Mouse (Mus musculus): Measurements from ENCODE around the gene Scaf4. TPM values are rescaled to one million over a fixed set of nuclear protein-coding genes. Genes with fewer than 3 reads are reported as not detected.

The Scaf4 gene
- polyA plus RNA-seq, 1 experiment = 67.0 TPM

DNA sequence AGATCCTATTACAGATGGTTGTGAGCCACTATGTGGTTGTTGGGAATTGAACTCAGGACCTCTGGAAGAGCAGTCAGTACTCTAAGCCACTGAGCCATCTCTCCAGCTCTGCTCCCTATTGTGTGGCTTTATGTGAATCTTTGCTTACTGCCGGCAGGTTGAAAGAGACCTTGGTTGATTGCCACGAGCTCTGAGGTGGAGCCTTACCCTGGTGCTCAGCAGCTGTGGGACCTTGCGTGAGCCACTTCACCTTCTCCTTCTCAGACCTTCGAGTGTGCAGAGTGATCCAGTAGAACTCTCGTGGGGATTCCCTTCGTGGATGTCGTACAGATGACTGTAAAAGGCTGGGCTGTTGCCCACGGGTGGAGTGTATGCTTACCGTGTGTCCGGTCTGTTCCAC is 17.4 kb upstream of the Scaf4 start:
- TF ChIP-seq CTCF (IDR thresholded peaks at IDR 0.05; ENCODE audit: control insufficient read depth, insufficient read depth, insufficient replicate concordance, low read depth, low read length) = no peak
- TF ChIP-seq POLR2A (IDR thresholded peaks at IDR 0.05; ENCODE audit: control insufficient read depth, low read depth, low read length) = no peak

GRCm38 (mm10) chr16:90300896-90301295 is 16.6 kb upstream of the Scaf4 start:
- no peak for TF ChIP-seq POLR2A (IDR thresholded peaks at IDR 0.05; ENCODE audit: control insufficient read depth, low read depth, low read length)
- no peak for TF ChIP-seq CTCF (IDR thresholded peaks at IDR 0.05; ENCODE audit: control insufficient read depth, insufficient read depth, insufficient replicate concordance, low read depth, low read length)
- Histone ChIP-seq H3K4me1 (ENCODE audit: control insufficient read depth, insufficient read depth, low read length) (peaks cover 8% of the 10 kb centered on the region; the same call in 1 of the 2 replicates), H3K27me3 (ENCODE audit: control insufficient read depth, insufficient read depth, low read length) (no peaks in the 10 kb centered on the region)

More for the DNA sequence above, 17.4 kb upstream of the Scaf4 start:
- H3K27ac ChIP-seq (ENCODE audit: control insufficient read depth, insufficient read depth, low read depth, low read length) = no peak overlapping the region
- H3K36me3 ChIP-seq (ENCODE audit: control insufficient read depth, insufficient read depth, low read length) = no peaks in the 10 kb centered on the region
- H3K4me1 ChIP-seq (ENCODE audit: control insufficient read depth, insufficient read depth, low read length) = peaks cover 8% of the 10 kb centered on the region; the same call in 1 of the 2 replicates
- H3K4me3 ChIP-seq (ENCODE audit: control insufficient read depth, low read depth, low read length) = no peak overlapping the region
- H3K27me3 ChIP-seq (ENCODE audit: control insufficient read depth, insufficient read depth, low read length) = no peaks in the 10 kb centered on the region

GRCm38 (mm10) chr16:90299591-90299990 is 15.3 kb upstream of the Scaf4 start:
- Histone ChIP-seq H3K4me1 (ENCODE audit: control insufficient read depth, insufficient read depth, low read length) (peaks cover 6% of the 10 kb centered on the region; the same call in 1 of the 2 replicates), H3K27ac (ENCODE audit: control insufficient read depth, insufficient read depth, low read depth, low read length) (no peak overlapping the region), H3K36me3 (ENCODE audit: control insufficient read depth, insufficient read depth, low read length) (no peaks in the 10 kb centered on the region), H3K4me3 (ENCODE audit: control insufficient read depth, low read depth, low read length) (no peak overlapping the region), H3K27me3 (ENCODE audit: control insufficient read depth, insufficient read depth, low read length) (no peaks in the 10 kb centered on the region)
- no peak for TF ChIP-seq POLR2A (IDR thresholded peaks at IDR 0.05; ENCODE audit: control insufficient read depth, low read depth, low read length)
- TF ChIP-seq CTCF (IDR thresholded peaks at IDR 0.05; ENCODE audit: control insufficient read depth, insufficient read depth, insufficient replicate concordance, low read depth, low read length) = no peak

More at GRCm38 (mm10) chr16:90300896-90301295, 16.6 kb upstream of the Scaf4 start:
- H3K4me3 ChIP-seq (ENCODE audit: control insufficient read depth, low read depth, low read length) = no peak overlapping the region
- H3K27ac ChIP-seq (ENCODE audit: control insufficient read depth, insufficient read depth, low read depth, low read length) = no peak overlapping the region
- H3K36me3 ChIP-seq (ENCODE audit: control insufficient read depth, insufficient read depth, low read length) = no peaks in the 10 kb centered on the region

DNA sequence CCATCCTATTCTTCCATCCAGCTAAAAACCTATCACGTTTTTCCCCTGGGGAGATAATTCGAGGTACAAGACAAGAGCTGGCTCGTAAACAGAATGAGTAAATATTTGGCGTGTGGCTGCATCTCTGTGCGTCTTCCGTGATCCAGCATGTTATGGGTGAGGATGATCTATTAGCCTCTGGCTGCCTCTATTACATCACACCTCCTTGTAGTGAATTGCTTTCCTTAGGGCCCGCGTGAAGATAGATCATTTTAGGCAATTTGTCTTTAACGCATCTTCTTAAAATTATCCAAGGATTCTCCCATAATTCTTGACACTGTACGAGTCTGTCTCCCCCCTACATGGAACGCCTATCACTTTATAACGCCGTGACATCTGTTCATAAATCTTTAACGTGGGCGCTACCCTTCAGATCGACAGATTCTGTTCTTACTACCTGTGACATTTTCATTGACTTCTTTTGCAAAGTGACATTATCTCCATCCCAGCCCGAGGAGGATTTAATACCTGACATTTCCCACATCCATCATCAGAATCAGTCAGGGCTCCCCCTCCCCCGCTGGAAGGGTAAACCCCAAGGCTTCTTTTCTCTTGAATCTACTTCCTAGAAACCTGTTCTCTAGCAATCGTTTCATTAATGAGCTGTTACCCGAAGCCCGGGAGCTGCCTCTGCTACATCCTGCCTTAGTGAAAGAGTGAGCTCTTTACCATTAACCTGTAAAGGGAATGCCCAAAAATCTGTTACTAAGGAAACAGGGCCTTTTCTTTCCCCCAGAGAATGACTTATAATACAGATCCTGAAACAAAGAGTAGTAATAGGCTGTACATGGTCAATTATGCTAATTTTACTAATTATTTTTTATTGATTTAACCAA is 14.4 kb upstream of the Scaf4 start:
- Histone ChIP-seq H3K4me3 (ENCODE audit: control insufficient read depth, low read depth, low read length) (no peak overlapping the region), H3K4me1 (ENCODE audit: control insufficient read depth, insufficient read depth, low read length) (peaks cover 6% of the 10 kb centered on the region; the same call in 1 of the 2 replicates), H3K36me3 (ENCODE audit: control insufficient read depth, insufficient read depth, low read length) (no peaks in the 10 kb centered on the region), H3K27ac (ENCODE audit: control insufficient read depth, insufficient read depth, low read depth, low read length) (no peak overlapping the region), H3K27me3 (ENCODE audit: control insufficient read depth, insufficient read depth, low read length) (no peaks in the 10 kb centered on the region)
- TF ChIP-seq CTCF (IDR thresholded peaks at IDR 0.05; ENCODE audit: control insufficient read depth, insufficient read depth, insufficient replicate concordance, low read depth, low read length) (no peak), POLR2A (IDR thresholded peaks at IDR 0.05; ENCODE audit: control insufficient read depth, low read depth, low read length) (no peak)

- H3K36me3 ChIP-seq (ENCODE audit: control insufficient read depth, insufficient read depth, low read length) = no peaks in the 10 kb centered on the region
- H3K4me3 ChIP-seq (ENCODE audit: control insufficient read depth, low read depth, low read length) = no peak overlapping the region; the same call in 1 of the 2 replicates
- H3K4me1 ChIP-seq (ENCODE audit: control insufficient read depth, insufficient read depth, low read length) = peaks cover 6% of the 10 kb centered on the region; the same call in 1 of the 2 replicates
- no peaks in the 10 kb centered on the region for H3K27me3 ChIP-seq (ENCODE audit: control insufficient read depth, insufficient read depth, low read length)
- H3K27ac ChIP-seq (ENCODE audit: control insufficient read depth, insufficient read depth, low read depth, low read length) = no peak overlapping the region
- TF ChIP-seq POLR2A (IDR thresholded peaks at IDR 0.05; ENCODE audit: control insufficient read depth, low read depth, low read length) (no peak), CTCF (IDR thresholded peaks at IDR 0.05; ENCODE audit: control insufficient read depth, insufficient read depth, insufficient replicate concordance, low read depth, low read length) (no peak)
Observed at GRCm38 (mm10) chr16:90297479-90298425, 13.4 kb upstream of the Scaf4 start.

GRCm38 (mm10) chr16:90291675-90292074 is 7.4 kb upstream of the Scaf4 start:
- Histone ChIP-seq H3K27me3 (ENCODE audit: control insufficient read depth, insufficient read depth, low read length) (no peaks in the 10 kb centered on the region), H3K36me3 (ENCODE audit: control insufficient read depth, insufficient read depth, low read length) (no peaks in the 10 kb centered on the region), H3K4me1 (ENCODE audit: control insufficient read depth, insufficient read depth, low read length) (0 out of 2 replicates have a peak, but pooled peaks cover 2% of the 10 kb centered on the region), H3K27ac (ENCODE audit: control insufficient read depth, insufficient read depth, low read depth, low read length) (no peak overlapping the region), H3K4me3 (ENCODE audit: control insufficient read depth, low read depth, low read length) (no peak overlapping the region)
- TF ChIP-seq POLR2A (IDR thresholded peaks at IDR 0.05; ENCODE audit: control insufficient read depth, low read depth, low read length) = no peak
- no peak for TF ChIP-seq CTCF (IDR thresholded peaks at IDR 0.05; ENCODE audit: control insufficient read depth, insufficient read depth, insufficient replicate concordance, low read depth, low read length)
